Mouse (Mus musculus): ENCODE results near the gene Tmem88b. TPM values are rescaled to one million over a fixed set of nuclear protein-coding genes. Genes with fewer than 3 reads are reported as not detected.
"Not testable (repeated sequence)": the region's sequence is repeated elsewhere in the genome, so short reads cannot be mapped to it uniquely, and the experiment has no call there.

The Tmem88b gene
- total RNA-seq, 1 experiment from 2014 or later = 0.05 TPM

- ATAC-seq (replicated peaks in 1 of 2; ENCODE audit: insufficient read depth in 1 of 2, low FRiP score in 2 of 2, low TSS enrichment in 1 of 2, low read depth in 1 of 2, poor library complexity in 2 of 2, severe bottlenecking in 2 of 2) = no peak
Observed at GRCm38 (mm10) chr4:155791240-155791933, 5.7 kb upstream of the Tmem88b start.

GRCm38 (mm10) chr4:155790650-155791161 lies 5.0 kb upstream of the Tmem88b start:
- ATAC-seq (replicated peaks in 1 of 2; ENCODE audit: insufficient read depth in 1 of 2, low FRiP score in 2 of 2, low TSS enrichment in 1 of 2, low read depth in 1 of 2, poor library complexity in 2 of 2, severe bottlenecking in 2 of 2) = no peak

GRCm38 (mm10) chr4:155790021-155790489 lies 4.4 kb upstream of the Tmem88b start, which contains the start of gene Ankrd65:
Ankrd65 (plus strand) TSS chr4:155790439.
- ATAC-seq (replicated peaks in 1 of 2; ENCODE audit: insufficient read depth in 1 of 2, low FRiP score in 2 of 2, low TSS enrichment in 1 of 2, low read depth in 1 of 2, poor library complexity in 2 of 2, severe bottlenecking in 2 of 2) = no peak

DNA sequence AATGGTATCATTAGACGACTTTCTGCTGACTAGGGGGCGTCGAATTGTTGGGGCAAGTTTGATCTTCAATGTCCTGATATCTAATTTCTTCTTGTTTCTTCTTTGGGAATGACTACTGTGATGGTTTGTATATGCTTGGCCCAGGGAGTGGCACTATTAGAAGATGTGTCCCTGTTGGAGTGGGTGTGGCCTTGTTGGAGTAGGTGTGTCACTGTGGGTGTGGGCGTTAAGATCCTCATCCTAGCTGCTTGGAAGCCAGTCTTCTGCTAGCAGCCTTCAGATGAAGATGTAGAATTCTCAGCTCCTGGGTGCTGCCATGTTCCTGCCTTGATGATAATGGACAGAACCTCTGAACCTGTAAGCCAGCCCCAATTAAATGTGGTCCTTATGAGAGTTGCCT lies 3.2 kb upstream of the Tmem88b start:
- not testable (repeated sequence) for ATAC-seq (replicated peaks in 1 of 2; ENCODE audit: insufficient read depth in 1 of 2, low FRiP score in 2 of 2, low TSS enrichment in 1 of 2, low read depth in 1 of 2, poor library complexity in 2 of 2, severe bottlenecking in 2 of 2)

- peak; percentile 20 to 61; a peak in 3 of 4 replicates for ATAC-seq (replicated peaks in 1 of 2; ENCODE audit: insufficient read depth in 1 of 2, low FRiP score in 2 of 2, low TSS enrichment in 1 of 2, low read depth in 1 of 2, poor library complexity in 2 of 2, severe bottlenecking in 2 of 2)
Observed at GRCm38 (mm10) chr4:155788300-155788699, 2.6 kb upstream of the Tmem88b start.

DNA sequence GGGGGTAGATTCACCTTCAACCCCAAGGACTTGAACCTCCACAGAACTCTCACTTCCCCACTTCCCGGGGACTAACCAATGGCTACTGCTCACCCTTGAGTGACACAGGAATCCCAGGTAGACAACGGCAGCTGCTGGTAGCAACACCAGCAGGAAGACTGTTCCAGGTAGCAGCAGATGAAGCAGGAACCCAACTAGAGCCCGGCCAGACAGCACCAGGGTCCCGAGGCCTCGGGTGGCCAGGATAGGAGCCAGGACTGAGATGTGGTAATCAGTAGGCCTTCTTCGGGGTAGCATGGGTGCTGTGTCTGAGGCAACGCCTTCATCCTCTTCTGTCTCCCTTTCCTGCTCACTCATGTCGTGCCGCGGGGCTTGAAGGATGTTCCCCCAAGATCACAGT lies 428 bp downstream of the Tmem88b start:
- ATAC-seq (replicated peaks in 1 of 2; ENCODE audit: insufficient read depth in 1 of 2, low FRiP score in 2 of 2, low TSS enrichment in 1 of 2, low read depth in 1 of 2, poor library complexity in 2 of 2, severe bottlenecking in 2 of 2) = no peak

GRCm38 (mm10) chr4:155784081-155784701 lies 1.5 kb downstream of the Tmem88b start:
- peak; percentile 64 to 85 for ATAC-seq (replicated peaks in 1 of 2; ENCODE audit: insufficient read depth in 1 of 2, low FRiP score in 2 of 2, low TSS enrichment in 1 of 2, low read depth in 1 of 2, poor library complexity in 2 of 2, severe bottlenecking in 2 of 2)

GRCm38 (mm10) chr4:155783486-155784080 lies 2.1 kb downstream of the Tmem88b start:
- no peak for ATAC-seq (replicated peaks in 1 of 2; ENCODE audit: insufficient read depth in 1 of 2, low FRiP score in 2 of 2, low TSS enrichment in 1 of 2, low read depth in 1 of 2, poor library complexity in 2 of 2, severe bottlenecking in 2 of 2)

GRCm38 (mm10) chr4:155780895-155781294 lies 4.8 kb downstream of the Tmem88b start:
- ATAC-seq (replicated peaks in 1 of 2; ENCODE audit: insufficient read depth in 1 of 2, low FRiP score in 2 of 2, low TSS enrichment in 1 of 2, low read depth in 1 of 2, poor library complexity in 2 of 2, severe bottlenecking in 2 of 2) = no peak

- ATAC-seq (replicated peaks in 1 of 2; ENCODE audit: insufficient read depth in 1 of 2, low FRiP score in 2 of 2, low TSS enrichment in 1 of 2, low read depth in 1 of 2, poor library complexity in 2 of 2, severe bottlenecking in 2 of 2) = no peak
Observed at GRCm38 (mm10) chr4:155779498-155779897, 6.2 kb downstream of the Tmem88b start.

GRCm38 (mm10) chr4:155777816-155778215 lies 7.9 kb downstream of the Tmem88b start:
- no peak for ATAC-seq (replicated peaks in 1 of 2; ENCODE audit: insufficient read depth in 1 of 2, low FRiP score in 2 of 2, low TSS enrichment in 1 of 2, low read depth in 1 of 2, poor library complexity in 2 of 2, severe bottlenecking in 2 of 2)

DNA sequence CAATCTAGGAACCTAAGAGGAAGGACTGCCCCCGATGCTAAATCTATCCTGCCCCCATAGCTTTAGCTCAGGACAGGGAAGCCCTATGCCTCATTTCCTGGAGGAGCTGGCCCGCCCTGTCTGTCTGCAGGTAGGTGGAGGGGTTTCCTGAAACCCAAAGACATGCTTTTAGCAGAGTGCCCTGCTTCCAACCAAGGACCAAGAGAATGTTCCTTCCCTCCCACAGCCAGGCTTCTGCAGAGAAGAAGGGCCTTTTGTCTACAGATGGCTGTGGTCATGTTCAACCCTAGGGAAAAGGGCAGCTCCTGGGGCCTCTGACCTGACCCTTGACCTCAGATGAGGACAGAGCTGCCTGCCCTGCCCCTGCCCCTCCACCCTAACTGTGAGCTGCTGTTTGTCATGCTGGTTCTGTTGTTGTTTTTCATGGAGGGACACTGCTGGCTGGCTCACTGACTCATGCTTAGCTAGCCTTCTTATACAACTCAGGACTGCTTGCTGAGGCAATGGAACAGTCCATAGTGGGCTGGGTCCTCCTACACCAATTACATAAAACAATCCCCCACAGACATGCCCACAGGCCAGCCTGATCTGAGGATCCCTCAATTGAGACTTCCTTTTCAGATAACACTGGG lies 8.9 kb downstream of the Tmem88b start:
- ATAC-seq (replicated peaks in 1 of 2; ENCODE audit: insufficient read depth in 1 of 2, low FRiP score in 2 of 2, low TSS enrichment in 1 of 2, low read depth in 1 of 2, poor library complexity in 2 of 2, severe bottlenecking in 2 of 2) = no peak

DNA sequence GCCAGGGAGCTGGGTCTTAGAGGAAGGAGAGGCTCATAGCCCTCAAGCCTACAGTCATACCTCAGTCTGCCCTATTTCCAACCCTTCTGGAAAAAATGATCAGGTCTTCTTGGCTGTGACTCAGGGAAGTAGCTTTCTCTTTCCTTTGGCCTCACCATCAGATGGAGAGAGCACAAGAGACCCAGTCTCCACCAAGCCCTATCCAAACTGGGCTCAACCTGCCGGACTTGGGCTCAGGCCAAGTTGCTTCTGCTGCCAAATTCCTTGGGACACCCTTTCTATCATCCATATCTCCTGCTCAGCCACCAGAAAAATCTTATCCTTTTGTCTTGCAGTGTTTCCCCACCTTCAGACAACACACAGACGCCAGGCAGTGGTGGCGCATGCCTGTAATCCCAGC lies 9.8 kb downstream of the Tmem88b start:
- no peak for ATAC-seq (replicated peaks in 1 of 2; ENCODE audit: insufficient read depth in 1 of 2, low FRiP score in 2 of 2, low TSS enrichment in 1 of 2, low read depth in 1 of 2, poor library complexity in 2 of 2, severe bottlenecking in 2 of 2)

DNA sequence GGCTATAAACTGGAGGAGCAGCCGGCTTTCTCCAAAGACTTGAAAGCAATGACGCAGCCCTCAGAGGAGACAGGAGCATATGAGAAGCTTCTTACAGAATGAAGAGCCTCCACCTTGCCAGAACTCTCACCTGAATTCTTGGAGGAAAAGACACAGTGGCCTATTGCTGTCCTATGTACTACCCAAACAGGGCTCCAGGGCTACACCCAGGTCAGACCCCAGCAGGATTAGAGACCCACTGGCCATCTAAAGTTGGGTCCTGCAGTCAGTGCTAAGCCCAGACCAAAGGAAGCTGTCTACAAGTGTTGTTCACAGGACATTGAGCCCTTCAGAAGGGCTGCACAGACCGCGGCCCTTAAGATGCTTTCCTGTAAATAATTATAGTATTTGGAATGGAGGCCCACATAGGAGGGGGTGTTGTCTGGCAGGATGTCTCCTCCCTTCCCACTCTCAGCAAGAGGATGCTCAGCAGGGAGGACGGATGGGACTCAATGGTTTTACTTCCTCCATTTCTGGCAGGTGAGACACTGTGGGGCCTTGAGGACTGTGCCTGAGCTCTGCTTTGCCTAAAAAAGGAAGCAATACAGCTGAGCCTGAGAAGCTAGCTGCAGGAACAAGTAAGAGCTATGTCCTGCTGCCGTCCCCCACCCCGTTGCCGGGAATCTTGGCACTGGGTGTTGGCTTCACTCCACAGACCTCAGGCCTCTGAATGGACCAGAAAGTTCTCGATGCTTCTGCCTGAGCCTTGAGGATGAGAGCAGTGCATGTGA lies 10.5 kb downstream of the Tmem88b start:
- ATAC-seq (replicated peaks in 1 of 2; ENCODE audit: insufficient read depth in 1 of 2, low FRiP score in 2 of 2, low TSS enrichment in 1 of 2, low read depth in 1 of 2, poor library complexity in 2 of 2, severe bottlenecking in 2 of 2) = peak; percentile 22 to 38; a peak in 1 of 4 replicates

GRCm38 (mm10) chr4:155774280-155774754 lies 11.4 kb downstream of the Tmem88b start, which contains the start of gene Vwa1:
Vwa1 (minus strand) TSS chr4:155774698.
- peak; percentile 74 to 77 for ATAC-seq (replicated peaks in 1 of 2; ENCODE audit: insufficient read depth in 1 of 2, low FRiP score in 2 of 2, low TSS enrichment in 1 of 2, low read depth in 1 of 2, poor library complexity in 2 of 2, severe bottlenecking in 2 of 2)

DNA sequence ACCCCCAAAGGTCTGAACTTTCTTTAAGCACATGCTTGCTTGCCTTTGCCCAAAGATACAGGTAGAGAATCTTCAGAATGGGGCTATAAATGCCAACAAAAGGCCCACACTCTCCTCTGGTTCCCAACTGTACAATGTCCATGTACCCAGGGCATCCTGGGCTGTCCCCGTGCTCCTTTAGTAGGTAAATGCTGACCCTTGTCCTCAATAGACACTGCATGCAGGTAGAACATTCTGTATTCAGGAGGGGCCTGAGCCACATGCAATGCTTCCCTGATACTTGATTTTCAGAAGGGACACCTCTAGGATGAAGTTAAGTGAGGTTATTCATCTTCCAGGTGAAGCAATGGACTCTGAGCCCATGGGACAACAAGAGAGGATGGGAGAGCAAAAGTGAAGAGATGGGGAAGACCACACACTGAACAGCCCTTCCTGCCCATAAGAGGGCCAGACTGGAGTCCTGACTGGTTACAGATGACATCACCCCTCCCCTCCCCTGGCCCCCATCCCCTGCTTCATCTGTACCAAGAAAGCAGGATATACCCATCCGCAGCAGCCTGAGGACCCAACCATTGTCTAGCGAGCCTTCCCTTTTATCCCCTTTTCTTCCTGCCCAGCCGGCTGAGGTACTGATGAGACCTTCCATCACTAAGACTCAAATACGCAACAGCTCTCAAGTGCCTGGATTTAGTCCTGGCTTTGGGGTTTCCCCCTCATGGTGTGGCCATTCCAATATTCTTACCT lies 12.2 kb downstream of the Tmem88b start:
- no peak for ATAC-seq (replicated peaks in 1 of 2; ENCODE audit: insufficient read depth in 1 of 2, low FRiP score in 2 of 2, low TSS enrichment in 1 of 2, low read depth in 1 of 2, poor library complexity in 2 of 2, severe bottlenecking in 2 of 2)
